Mouse (Mus musculus) embryonic facial prominence, embryonic 11.5 days (tissue): ENCODE measurements around the gene Clk3. TPM values are rescaled to one million over a fixed set of nuclear protein-coding genes. Genes with fewer than 3 reads are reported as not detected.
A peak's percentile ranks its signal among the peaks of the same experiment; 100 is the strongest.
"Not testable (repeated sequence)": the region's sequence is repeated elsewhere in the genome, so short reads cannot be mapped to it uniquely, and the experiment has no call there.

Experiments
- ATAC-seq: fragments of 200-750 bp; cut with Nextera tagmentation; replicated peaks from 2 replicates; pipeline ENCODE4 v1.8.0; 2017; ENCODE audit warnings: low read depth; ENCODE audit not compliant: insufficient number of reproducible peaks, low FRiP score, low TSS enrichment
- DNase-seq: peaks from one replicate; pipeline ENCODE4 v3.0.0-alpha.2; 2015; ENCODE audit warnings: low spot score
- H3K27ac ChIP-seq: fragments of 300-500 bp; sonication (generic); replicated peaks from 2 replicates; pipeline ENCODE4 v1.5.1; 2014; ENCODE audit warnings: mild to moderate bottlenecking, low read depth, low read length, control low read depth
- H3K27me3 ChIP-seq: fragments of 300-500 bp; sonication (generic); 2 replicates; pipeline ENCODE4 v1.6.1; 2014; ENCODE audit warnings: mild to moderate bottlenecking, low read length, moderate library complexity, mixed read lengths; ENCODE audit not compliant: control insufficient read depth, insufficient read depth
- H3K36me3 ChIP-seq: fragments of 300-500 bp; sonication (generic); replicated peaks from 2 replicates; pipeline ENCODE4 v1.6.1; 2014; ENCODE audit warnings: low read depth, mild to moderate bottlenecking, low read length, moderate library complexity, mixed read lengths; ENCODE audit not compliant: control insufficient read depth, insufficient read depth
- H3K4me1 ChIP-seq: fragments of 300-500 bp; sonication (generic); 2 replicates; pipeline ENCODE4 v1.6.1; 2014; ENCODE audit warnings: low read length, mixed read lengths; ENCODE audit not compliant: control insufficient read depth, insufficient read depth
- H3K4me2 ChIP-seq: fragments of 300-500 bp; sonication (generic); 2 replicates; pipeline ENCODE4 v1.6.1; 2014; ENCODE audit warnings: low read depth, mild to moderate bottlenecking, control low read depth, low read length, moderate library complexity
- H3K4me3 ChIP-seq: fragments of 300-500 bp; sonication (generic); 2 replicates; pipeline ENCODE4 v1.5.1; 2014; ENCODE audit warnings: low read depth, low read length, control low read depth
- H3K9ac ChIP-seq: fragments of 300-500 bp; sonication (generic); replicated peaks from 2 replicates; pipeline ENCODE4 v1.6.1; 2014; ENCODE audit warnings: mild to moderate bottlenecking, control low read depth, low read length
- H3K9me3 ChIP-seq: fragments of 300-500 bp; sonication (generic); replicated peaks from 2 replicates; pipeline ENCODE4 v1.6.1; 2016; ENCODE audit warnings: mild to moderate bottlenecking, low read length, inconsistent platforms, mixed read lengths; ENCODE audit not compliant: control insufficient read depth
- WGBS: fragments of 180-500 bp; shearing (Covaris S2); extraction: QIAGEN DNeasy Blood & Tissue Kit; methylation state at CpG from one replicate; pipeline ENCODE4 v1.1.7; 2014; 5-methylcytosine and 5-hydroxymethylcytosine counted together
- polyA plus RNA-seq: library from polyadenylated mRNA; unstranded; fragments of >200 nt; fragmentation: Nextera tagmentation; extraction: Ambion mirVana; gene quantifications from 2 replicates; pipeline ENCODE4 v1.2.1, GENCODE M21; 2014

The Clk3 gene
- polyA plus RNA-seq, 1 experiment from 2014 or later = 70.0 TPM

GRCm38 (mm10) chr9:57718408-57718807 is 47.3 kb downstream of the Clk3 start:
- Histone ChIP-seq H3K27ac (no peak overlapping the region), H3K4me3 (no peak overlapping the region), H3K36me3 (peaks cover 5% of the 10 kb centered on the region; the same call in 1 of the 2 replicates), H3K4me2 (no peak overlapping the region), H3K9me3 (no peaks in the 10 kb centered on the region), H3K4me1 (no peaks in the 10 kb centered on the region), H3K27me3 (no peaks in the 10 kb centered on the region), H3K9ac (no peak overlapping the region)
- no peak for ATAC-seq
- no peak for DNase-seq
- WGBS = 88% methylated on average over 7 of the region's 7 CpGs

GRCm38 (mm10) chr9:57712194-57712593 is 53.5 kb downstream of the Clk3 start:
- H3K27ac ChIP-seq = no peak overlapping the region
- 79% methylated on average over 2 of the region's 2 CpGs for WGBS
- no peak for ATAC-seq
- no peak overlapping the region for H3K4me3 ChIP-seq
- no peaks in the 10 kb centered on the region for H3K27me3 ChIP-seq
- H3K9me3 ChIP-seq = no peaks in the 10 kb centered on the region
- no peak overlapping the region for H3K4me2 ChIP-seq
- no peaks in the 10 kb centered on the region for H3K4me1 ChIP-seq
- peaks cover 5% of the 10 kb centered on the region; the same call in 1 of the 2 replicates for H3K36me3 ChIP-seq
- no peak overlapping the region for H3K9ac ChIP-seq
- no peak for DNase-seq

GRCm38 (mm10) chr9:57710214-57710613 is 55.4 kb downstream of the Clk3 start:
- H3K27ac ChIP-seq, ATAC-seq, H3K4me2 ChIP-seq, DNase-seq, H3K4me1 ChIP-seq, H3K36me3 ChIP-seq, H3K4me3 ChIP-seq, H3K27me3 ChIP-seq, H3K9ac ChIP-seq, H3K9me3 ChIP-seq: not testable (repeated sequence)
- 89% methylated on average over 5 of the region's 5 CpGs for WGBS

- peak; percentile 68; the same call in 1 of the 2 replicates for ATAC-seq
- Histone ChIP-seq H3K9me3 (no peaks in the 10 kb centered on the region), H3K27ac (no peak overlapping the region), H3K4me2 (peak overlapping the region; percentile 61), H3K4me3 (peak overlapping the region; percentile 66), H3K27me3 (no peaks in the 10 kb centered on the region), H3K4me1 (no peaks in the 10 kb centered on the region), H3K36me3 (no peaks in the 10 kb centered on the region), H3K9ac (peak overlapping the region; percentile 79)
- 3% methylated on average over 35 of the region's 39 CpGs for WGBS
- peak; percentile 52 for DNase-seq
These were observed 56.9 kb downstream of the Clk3 start for GRCm38 (mm10) chr9:57708720-57709274.

- peak; percentile 89 for ATAC-seq
- peak within 1 kb of the TSS; percentile 66 for H3K4me3 ChIP-seq
These were observed 57.5 kb downstream of the Clk3 start, which contains the start of gene Edc3 for GRCm38 (mm10) chr9:57708068-57708719. Gene Edc3 (plus strand): TSS chr9:57708540.

GRCm38 (mm10) chr9:57706496-57706895 is 59.2 kb downstream of the Clk3 start:
- H3K9me3 ChIP-seq = no peaks in the 10 kb centered on the region
- 94% methylated on average over 3 of the region's 3 CpGs for WGBS
- H3K9ac ChIP-seq = no peak overlapping the region
- H3K27ac ChIP-seq = no peak overlapping the region
- H3K4me1 ChIP-seq = no peaks in the 10 kb centered on the region
- no peak overlapping the region for H3K4me3 ChIP-seq
- ATAC-seq (no peak), DNase-seq (no peak)
- no peak overlapping the region for H3K4me2 ChIP-seq
- no peaks in the 10 kb centered on the region for H3K27me3 ChIP-seq
- H3K36me3 ChIP-seq = no peaks in the 10 kb centered on the region

More at GRCm38 (mm10) chr9:57708068-57708719, 57.5 kb downstream of the Clk3 start, which contains the start of gene Edc3:
- no peaks in the 10 kb centered on the region for H3K36me3 ChIP-seq
- WGBS = under 1% methylated on average over 23 of the region's 23 CpGs
- H3K27me3 ChIP-seq = no peaks in the 10 kb centered on the region
- H3K27ac ChIP-seq = no peak within 1 kb of the TSS
- H3K9ac ChIP-seq = peak within 1 kb of the TSS; percentile 79
- peak; percentile 96 for DNase-seq
- peak within 1 kb of the TSS; percentile 61 for H3K4me2 ChIP-seq
- H3K9me3 ChIP-seq = no peaks in the 10 kb centered on the region
- H3K4me1 ChIP-seq = no peaks in the 10 kb centered on the region

Other genes with a start within 250 kb of the Clk3 start
- gene Cox5a, start 244.6 kb downstream of the Clk3 start, polyA plus RNA-seq = 585 and 615 TPM in 2 replicates
- gene Fam219b, start 228.3 kb downstream of the Clk3 start, polyA plus RNA-seq = 15.3 and 15.8 TPM in 2 replicates
- gene Mpi, start 213.1 kb downstream of the Clk3 start, polyA plus RNA-seq = 41.5 and 42.9 TPM in 2 replicates
- gene Scamp2, start 204.9 kb downstream of the Clk3 start, polyA plus RNA-seq = 49.9 and 50.2 TPM in 2 replicates
- gene Ulk3, start 176.4 kb downstream of the Clk3 start, polyA plus RNA-seq = 5.2 and 6.1 TPM in 2 replicates
- 0.81 and 1.3 TPM in 2 replicates for gene Cplx3, start 159.6 kb downstream of the Clk3 start, polyA plus RNA-seq
- gene Lman1l, start 145.1 kb downstream of the Clk3 start, polyA plus RNA-seq = not detected in 2 replicates
- 30.7 and 31.4 TPM in 2 replicates for gene Csk, start 112.2 kb downstream of the Clk3 start, polyA plus RNA-seq
- gene Cyp1a2, start 82.2 kb downstream of the Clk3 start, polyA plus RNA-seq = not detected in 2 replicates
- not detected in 2 replicates for gene Cyp1a1, start 77.9 kb downstream of the Clk3 start, polyA plus RNA-seq
- gene Edc3, start 57.3 kb downstream of the Clk3 start, polyA plus RNA-seq = 28.1 and 29.1 TPM in 2 replicates
- gene Arid3b, start 70.9 kb upstream of the Clk3 start, polyA plus RNA-seq = 23.2 and 24.3 TPM in 2 replicates
- gene Ubl7, start 145.1 kb upstream of the Clk3 start, polyA plus RNA-seq = 115 and 123 TPM in 2 replicates
- 0.24 and 0.68 TPM in 2 replicates for gene Sema7a, start 174.3 kb upstream of the Clk3 start, polyA plus RNA-seq
- gene Cyp11a1, start 240.6 kb upstream of the Clk3 start, polyA plus RNA-seq = 0.18 TPM in 1 of 2 replicates, not detected in the other